Mouse (Mus musculus): Measurements from ENCODE around the gene Tor1aip2. TPM values are rescaled to one million over a fixed set of nuclear protein-coding genes. Genes with fewer than 3 reads are reported as not detected.

Gene Tor1aip2
- total RNA-seq, 2 experiments from 2014 or later = 50.8 to 51.8 TPM

GRCm38 (mm10) chr1:156105381-156105780, 70.2 kb downstream of the Tor1aip2 start:
- ATAC-seq (replicated peaks; ENCODE audit: poor library complexity, severe bottlenecking) = no peak

GRCm38 (mm10) chr1:156107424-156107823, 72.2 kb downstream of the Tor1aip2 start:
- ATAC-seq (replicated peaks; ENCODE audit: poor library complexity, severe bottlenecking) = no peak

GRCm38 (mm10) chr1:156108400-156108799, 73.2 kb downstream of the Tor1aip2 start:
- no peak for ATAC-seq (replicated peaks; ENCODE audit: poor library complexity, severe bottlenecking)

- no peak for ATAC-seq (replicated peaks; ENCODE audit: poor library complexity, severe bottlenecking)
These were observed 75.9 kb downstream of the Tor1aip2 start for GRCm38 (mm10) chr1:156111090-156111489.

DNA sequence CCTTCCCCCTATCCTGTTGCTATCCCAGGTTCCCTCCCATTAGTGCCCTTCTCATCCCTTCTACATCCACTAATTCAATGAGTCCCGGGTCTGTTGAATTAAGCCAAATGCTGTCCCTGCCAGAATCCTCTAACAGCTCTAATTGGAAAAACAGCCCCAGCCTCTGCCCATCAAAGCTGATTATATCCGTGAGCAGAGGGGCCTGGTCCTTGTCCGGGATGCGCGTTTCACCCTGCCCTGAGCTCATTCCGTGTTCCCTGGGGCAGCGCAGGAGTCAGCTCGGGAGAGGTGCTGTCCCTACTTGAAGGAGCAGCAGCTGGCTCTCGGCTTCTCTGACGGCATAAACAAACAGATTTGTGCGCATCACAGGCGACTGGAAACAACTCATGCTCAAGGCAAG, 76.5 kb downstream of the Tor1aip2 start:
- no peak for ATAC-seq (replicated peaks; ENCODE audit: poor library complexity, severe bottlenecking)

DNA sequence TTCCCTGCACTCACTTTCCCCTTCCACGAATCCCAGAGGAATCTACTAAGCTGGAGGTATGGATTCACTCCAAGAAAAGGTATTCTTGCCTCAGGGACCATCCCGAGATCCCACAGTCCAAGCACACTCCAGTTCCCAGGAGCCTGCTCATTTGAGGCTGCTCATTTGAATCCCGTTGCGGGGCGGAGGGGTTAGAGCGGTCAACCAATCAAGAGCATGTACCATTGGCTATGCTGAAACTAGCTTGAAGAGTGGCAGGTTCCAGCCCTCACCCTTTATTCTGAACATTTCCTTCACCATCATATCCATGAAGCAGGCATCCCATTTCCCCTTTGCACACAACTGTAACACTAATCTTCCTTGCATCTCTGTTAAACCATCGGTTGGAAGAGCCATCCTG, 76.9 kb downstream of the Tor1aip2 start:
- ATAC-seq (replicated peaks; ENCODE audit: poor library complexity, severe bottlenecking) = no peak

DNA sequence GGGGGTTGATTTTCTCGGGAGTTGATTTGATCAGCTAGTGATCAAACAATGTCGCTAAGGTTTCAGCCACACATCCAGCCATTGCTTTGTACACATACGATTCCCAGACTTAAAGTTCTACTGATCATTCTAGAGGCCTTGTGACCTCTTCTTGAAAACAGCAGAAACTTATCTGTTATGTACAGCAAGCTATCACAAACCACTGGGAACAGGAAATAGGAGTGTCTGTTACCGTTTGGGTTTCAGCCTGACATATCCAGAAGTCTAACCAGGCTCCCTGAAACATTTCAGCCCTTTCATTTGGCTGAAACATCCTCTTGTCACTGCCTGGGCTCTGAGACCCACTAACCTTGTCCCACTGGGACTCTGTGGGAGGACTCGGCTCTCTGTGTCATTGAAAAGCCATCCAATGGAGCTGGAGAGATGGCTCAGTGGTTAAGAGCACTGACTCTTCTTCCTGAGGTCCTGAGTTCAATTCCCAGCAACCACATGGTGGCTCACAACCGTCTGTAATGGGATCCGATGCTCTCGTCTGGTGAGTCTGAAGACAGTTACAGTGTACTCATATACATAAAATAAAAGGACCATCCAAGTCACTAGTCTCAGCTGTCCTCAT, 78.8 kb downstream of the Tor1aip2 start:
- no peak for ATAC-seq (replicated peaks; ENCODE audit: poor library complexity, severe bottlenecking)

- no peak for ATAC-seq (replicated peaks; ENCODE audit: poor library complexity, severe bottlenecking)
These were observed 81.6 kb downstream of the Tor1aip2 start for GRCm38 (mm10) chr1:156116770-156117169.

Other genes with a start within 250 kb of the Tor1aip2 start
- gene Qsox1, start 222.5 kb upstream of the Tor1aip2 start, total RNA-seq (2014; fragmentation: Nextera tagmentation) = 15.0 and 20.9 TPM in 2 replicates
- 22.4 and 23.3 TPM in 2 replicates for gene Qsox1, start 222.5 kb upstream of the Tor1aip2 start, total RNA-seq (2017)
- gene Cep350, start 62.1 kb upstream of the Tor1aip2 start, total RNA-seq (2014; fragmentation: Nextera tagmentation) = 81.6 and 84.7 TPM in 2 replicates
- 114 and 142 TPM in 2 replicates for gene Cep350, start 62.1 kb upstream of the Tor1aip2 start, total RNA-seq (2017)
- gene Tor1aip1, start 1.1 kb downstream of the Tor1aip2 start, total RNA-seq (2014; fragmentation: Nextera tagmentation) = 68.5 and 73.8 TPM in 2 replicates
- 30.2 and 36.9 TPM in 2 replicates for gene Tor1aip1, start 1.1 kb downstream of the Tor1aip2 start, total RNA-seq (2017)
- gene Fam163a, start 169.6 kb downstream of the Tor1aip2 start, total RNA-seq (2014; fragmentation: Nextera tagmentation) = not detected in 2 replicates
- gene Fam163a, start 169.6 kb downstream of the Tor1aip2 start, total RNA-seq (2017) = not detected in 2 replicates